Comparison of ENCODE assay signal across 21 mouse cellular contexts in genomic region chr2:135970902-135971301, GRCm38 (mm10).
"Had no signal": no experiment of that assay in that cellular context is flagged by ENCODE, and none has a peak within 500 bp of the region (broad histone marks: within the 10 kb centered on the region; RNA-seq: fewer than 3 reads in every experiment).

No protein-coding gene starts in this region.

- H3K4me3 ChIP-seq: kidney, embryonic 15.5 days; limb, embryonic 10.5 days; limb, embryonic 13.5 days; liver, embryonic 12.5 days; liver, embryonic 15.5 days; lung, embryonic 15.5 days; megakaryocyte, embryonic 14.5 days; midbrain, embryonic 10.5 days had no signal

- H3K27ac ChIP-seq: kidney, embryonic 15.5 days; limb, embryonic 10.5 days; limb, embryonic 13.5 days; liver, embryonic 12.5 days; liver, embryonic 15.5 days; lung, embryonic 15.5 days; midbrain, embryonic 10.5 days; stomach, postnatal 0 days had no signal

- H3K9ac ChIP-seq: kidney, embryonic 15.5 days; limb, embryonic 13.5 days; liver, embryonic 12.5 days; liver, embryonic 15.5 days; lung, embryonic 15.5 days had no signal

- ATAC-seq: liver, embryonic 12.5 days had no signal

- H3K36me3 ChIP-seq: limb, embryonic 10.5 days; liver, embryonic 12.5 days; liver, embryonic 15.5 days; lung, embryonic 15.5 days had no signal

- H3K9me3 ChIP-seq: kidney, embryonic 15.5 days; limb, embryonic 10.5 days; limb, embryonic 13.5 days; liver, embryonic 12.5 days; liver, embryonic 15.5 days; lung, embryonic 15.5 days; megakaryocyte, embryonic 14.5 days; midbrain, embryonic 10.5 days had no signal

- H3K4me2 ChIP-seq: kidney, embryonic 15.5 days; limb, embryonic 13.5 days; liver, embryonic 12.5 days; liver, embryonic 15.5 days; lung, embryonic 15.5 days had no signal

- H3K27me3 ChIP-seq: kidney, embryonic 15.5 days; limb, embryonic 13.5 days; liver, embryonic 12.5 days; liver, embryonic 15.5 days; lung, embryonic 15.5 days; megakaryocyte, embryonic 14.5 days had no signal

- DNase-seq: kidney, adult 11 months; kidney, adult 8-10 months; kidney, postnatal 10 days; kidney, postnatal 36 days; layer of hippocampus, postnatal 36 days; liver; lung, adult 18-20 months; lung, postnatal 10 days; lung, postnatal 36 days; midbrain, embryonic 14.5 days; right cerebral cortex, postnatal 4 days; thymus, postnatal 25 days had no signal

- H3K4me1 ChIP-seq: kidney, embryonic 15.5 days; limb, embryonic 13.5 days; liver, embryonic 12.5 days; liver, embryonic 15.5 days; lung, embryonic 15.5 days; midbrain, embryonic 10.5 days had no signal
